Mouse (Mus musculus) olfactory bulb, adult 2 months (tissue): ENCODE results near the gene Zfp9. TPM values are rescaled to one million over a fixed set of nuclear protein-coding genes. Genes with fewer than 3 reads are reported as not detected.

Experiments
- H3K27ac ChIP-seq: fragments of 200-500 bp; 2 replicates; pipeline ENCODE4 v1.5.1; 2012; ENCODE audit warnings: low read depth, low read length; ENCODE audit not compliant: insufficient read depth
- H3K4me1 ChIP-seq: fragments of 200-500 bp; 2 replicates; pipeline ENCODE4 v1.6.1; 2012; ENCODE audit warnings: low read length; ENCODE audit not compliant: control insufficient read depth, insufficient read depth
- H3K4me3 ChIP-seq: fragments of 200-500 bp; 2 replicates; pipeline ENCODE4 v1.5.1; 2012; ENCODE audit warnings: mild to moderate bottlenecking, low read depth, low read length, moderate library complexity; ENCODE audit not compliant: insufficient read depth
- CTCF ChIP-seq: fragments of 200-500 bp; IDR thresholded peaks from 2 replicates; pipeline ENCODE4 v1.5.1; 2012; ENCODE audit warnings: low read depth, mild to moderate bottlenecking, low read length, moderate library complexity; ENCODE audit not compliant: insufficient read depth
- POLR2A ChIP-seq: fragments of 200-500 bp; IDR thresholded peaks from 2 replicates; pipeline ENCODE4 v1.6.1; 2012; ENCODE audit warnings: mild to moderate bottlenecking, low read depth, low read length, moderate library complexity; ENCODE audit not compliant: insufficient read depth
- WGBS: fragments of 180-500 bp; shearing (Covaris S2); methylation state at CpG from one replicate; pipeline ENCODE4 v1.1.7; 2018; 5-methylcytosine and 5-hydroxymethylcytosine counted together
- polyA plus RNA-seq: library from polyadenylated mRNA; stranded (reverse); fragments of >200 nt; gene quantifications from 2 replicates; pipeline ENCODE4 v1.2.4, GENCODE M21; 2012; ENCODE audit warnings: low replicate concordance; ENCODE audit not compliant: missing spikeins, insufficient read depth, insufficient read length

Gene Zfp9
- polyA plus RNA-seq, 1 experiment: not detected

GRCm38 (mm10) chr6:118455042-118455631 is 24.0 kb downstream of the Zfp9 start, which contains the start of gene Zfp248:
TSS of gene Zfp248 (minus strand) at chr6:118455528.
- H3K4me1 ChIP-seq: no peaks in the 10 kb centered on the region
- TF ChIP-seq POLR2A: peak; percentile 77
- TF ChIP-seq CTCF: peak; percentile 14; the same call in 1 of the 2 replicates
- under 1% methylated on average over 43 of the region's 43 CpGs for WGBS
- H3K27ac ChIP-seq: peak within 1 kb of the TSS; percentile 95
- peak within 1 kb of the TSS; percentile 64 for H3K4me3 ChIP-seq

- 17% methylated on average over 8 of the region's 8 CpGs for WGBS
- H3K4me3 ChIP-seq: peak overlapping the region; percentile 64
Measured at GRCm38 (mm10) chr6:118454452-118454851, 24.7 kb downstream of the Zfp9 start.

GRCm38 (mm10) chr6:118431502-118431901 is 47.6 kb downstream of the Zfp9 start:
- Histone ChIP-seq H3K27ac (no peak overlapping the region), H3K4me1 (no peaks in the 10 kb centered on the region), H3K4me3 (no peak overlapping the region)
- TF ChIP-seq POLR2A: no peak
- TF ChIP-seq CTCF: no peak
- 85% methylated on average over 4 of the region's 4 CpGs for WGBS

More at GRCm38 (mm10) chr6:118454452-118454851, 24.7 kb downstream of the Zfp9 start:
- Histone ChIP-seq H3K4me1 (no peaks in the 10 kb centered on the region), H3K27ac (no peak overlapping the region)
- TF ChIP-seq CTCF (no peak), POLR2A (no peak)

- Histone ChIP-seq H3K4me3 (no peak overlapping the region), H3K4me1 (no peaks in the 10 kb centered on the region), H3K27ac (no peak overlapping the region)
- 74% methylated on average over 1 of the region's 1 CpGs for WGBS
- no peak for TF ChIP-seq CTCF
- no peak for TF ChIP-seq POLR2A
Measured at GRCm38 (mm10) chr6:118426666-118427065, 52.5 kb downstream of the Zfp9 start.

GRCm38 (mm10) chr6:118419050-118419920 is 59.8 kb downstream of the Zfp9 start, which contains the start of gene Bms1:
TSS of gene Bms1 (minus strand) at chr6:118419474.
- WGBS: under 1% methylated on average over 67 of the region's 67 CpGs
- TF ChIP-seq CTCF (peak; percentile 91), POLR2A (peak; percentile 88)

More at GRCm38 (mm10) chr6:118419050-118419920, 59.8 kb downstream of the Zfp9 start, which contains the start of gene Bms1:
- H3K27ac ChIP-seq: peak within 1 kb of the TSS; percentile 80
- peaks cover 3% of the 10 kb centered on the region; the same call in 1 of the 2 replicates for H3K4me1 ChIP-seq
- H3K4me3 ChIP-seq: peak within 1 kb of the TSS; percentile 81

Other genes with a start within 250 kb of the Zfp9 start
- not detected in 2 replicates for gene Bms1, start 59.8 kb downstream of the Zfp9 start, polyA plus RNA-seq
- not detected in 2 replicates for gene Zfp248, start 23.8 kb downstream of the Zfp9 start, polyA plus RNA-seq
- not detected in 2 replicates for gene Ankrd26, start 82.9 kb upstream of the Zfp9 start, polyA plus RNA-seq